Mouse (Mus musculus): ENCODE results near the gene Csf2rb. TPM values are rescaled to one million over a fixed set of nuclear protein-coding genes. Genes with fewer than 3 reads are reported as not detected.
"Not testable (repeated sequence)": the region's sequence is repeated elsewhere in the genome, so short reads cannot be mapped to it uniquely, and the experiment has no call there.

Gene Csf2rb
- 2.1 and 2.4 TPM in 2 replicates for polyA plus RNA-seq (2015; fragmentation: Nextera tagmentation; extraction: Ambion mirVana)

- no peaks in the 10 kb centered on the region for H3K27me3 ChIP-seq (replicated peaks; ENCODE audit: control insufficient read depth, insufficient read depth, low read length)
- no peaks in the 10 kb centered on the region for H3K4me1 ChIP-seq (ENCODE audit: control insufficient read depth, insufficient read depth, low read length)
- no peak within 1 kb of the TSS for H3K27ac ChIP-seq (ENCODE audit: low read length)
- H3K4me2 ChIP-seq (ENCODE audit: low read depth, low read length), result no peak within 1 kb of the TSS
- H3K9ac ChIP-seq (ENCODE audit: low read depth, low read length), result no peak within 1 kb of the TSS
- H3K9me3 ChIP-seq (ENCODE audit: control insufficient read depth, low read length), result no peaks in the 10 kb centered on the region
- ATAC-seq, result no peak
- H3K4me3 ChIP-seq (ENCODE audit: low read length), result no peak within 1 kb of the TSS
- 66% methylated on average over 11 of the region's 11 CpGs for WGBS
- no peaks in the 10 kb centered on the region for H3K36me3 ChIP-seq (ENCODE audit: control insufficient read depth, insufficient read depth, low read length)
These were observed at the start of gene Csf2rb for GRCm38 (mm10) chr15:78325671-78326339. Gene Csf2rb, plus strand, starts transcription at chr15:78325752.

- H3K9me3 ChIP-seq (ENCODE audit: control insufficient read depth, low read length), result no peaks in the 10 kb centered on the region
These were observed 47.2 kb upstream of the Csf2rb start for GRCm38 (mm10) chr15:78278308-78278707.

GRCm38 (mm10) chr15:78287941-78288340, 37.6 kb upstream of the Csf2rb start:
- H3K27me3 ChIP-seq (replicated peaks; ENCODE audit: control insufficient read depth, insufficient read depth, low read length), result no peaks in the 10 kb centered on the region
- H3K9ac ChIP-seq (ENCODE audit: low read depth, low read length), result no peak overlapping the region
- H3K36me3 ChIP-seq (ENCODE audit: control insufficient read depth, insufficient read depth, low read length), result no peaks in the 10 kb centered on the region
- WGBS, result 89% methylated on average over 5 of the region's 5 CpGs
- H3K9me3 ChIP-seq (ENCODE audit: control insufficient read depth, low read length), result no peaks in the 10 kb centered on the region
- H3K4me2 ChIP-seq (ENCODE audit: low read depth, low read length), result no peak overlapping the region
- ATAC-seq, result no peak
- H3K27ac ChIP-seq (ENCODE audit: low read length), result no peak overlapping the region
- H3K4me3 ChIP-seq (ENCODE audit: low read length), result no peak overlapping the region
- no peaks in the 10 kb centered on the region for H3K4me1 ChIP-seq (ENCODE audit: control insufficient read depth, insufficient read depth, low read length)

More at GRCm38 (mm10) chr15:78278308-78278707, 47.2 kb upstream of the Csf2rb start:
- H3K27me3 ChIP-seq (replicated peaks; ENCODE audit: control insufficient read depth, insufficient read depth, low read length), result no peaks in the 10 kb centered on the region
- H3K27ac ChIP-seq (ENCODE audit: low read length), result no peak overlapping the region
- H3K4me3 ChIP-seq (ENCODE audit: low read length), result no peak overlapping the region
- H3K4me1 ChIP-seq (ENCODE audit: control insufficient read depth, insufficient read depth, low read length), result no peaks in the 10 kb centered on the region
- no peak overlapping the region for H3K4me2 ChIP-seq (ENCODE audit: low read depth, low read length)
- H3K9ac ChIP-seq (ENCODE audit: low read depth, low read length), result no peak overlapping the region
- H3K36me3 ChIP-seq (ENCODE audit: control insufficient read depth, insufficient read depth, low read length), result no peaks in the 10 kb centered on the region
- no peak for ATAC-seq
- WGBS, result 82% methylated on average over 2 of the region's 2 CpGs

GRCm38 (mm10) chr15:78289775-78290174, 35.8 kb upstream of the Csf2rb start:
- H3K4me2 ChIP-seq (ENCODE audit: low read depth, low read length); ATAC-seq; H3K4me1 ChIP-seq (ENCODE audit: control insufficient read depth, insufficient read depth, low read length); H3K27ac ChIP-seq (ENCODE audit: low read length); H3K27me3 ChIP-seq (replicated peaks; ENCODE audit: control insufficient read depth, insufficient read depth, low read length); H3K4me3 ChIP-seq (ENCODE audit: low read length); H3K36me3 ChIP-seq (ENCODE audit: control insufficient read depth, insufficient read depth, low read length); H3K9ac ChIP-seq (ENCODE audit: low read depth, low read length); H3K9me3 ChIP-seq (ENCODE audit: control insufficient read depth, low read length): not testable (repeated sequence)
- WGBS, result 58% methylated on average over 4 of the region's 5 CpGs

GRCm38 (mm10) chr15:78293228-78293627, 32.3 kb upstream of the Csf2rb start:
- H3K4me2 ChIP-seq (ENCODE audit: low read depth, low read length); H3K27ac ChIP-seq (ENCODE audit: low read length); H3K36me3 ChIP-seq (ENCODE audit: control insufficient read depth, insufficient read depth, low read length); H3K9me3 ChIP-seq (ENCODE audit: control insufficient read depth, low read length); H3K27me3 ChIP-seq (replicated peaks; ENCODE audit: control insufficient read depth, insufficient read depth, low read length); H3K4me1 ChIP-seq (ENCODE audit: control insufficient read depth, insufficient read depth, low read length); H3K9ac ChIP-seq (ENCODE audit: low read depth, low read length); H3K4me3 ChIP-seq (ENCODE audit: low read length); ATAC-seq: not testable (repeated sequence)
- WGBS, result 7% methylated on average over 2 of the region's 2 CpGs

GRCm38 (mm10) chr15:78293716-78294115, 31.8 kb upstream of the Csf2rb start:
- ATAC-seq, result no peak
- Histone ChIP-seq H3K4me2 (ENCODE audit: low read depth, low read length) (no peak overlapping the region), H3K9me3 (ENCODE audit: control insufficient read depth, low read length) (no peaks in the 10 kb centered on the region), H3K36me3 (ENCODE audit: control insufficient read depth, insufficient read depth, low read length) (no peaks in the 10 kb centered on the region), H3K27me3 (replicated peaks; ENCODE audit: control insufficient read depth, insufficient read depth, low read length) (no peaks in the 10 kb centered on the region), H3K4me3 (ENCODE audit: low read length) (no peak overlapping the region), H3K27ac (ENCODE audit: low read length) (no peak overlapping the region), H3K9ac (ENCODE audit: low read depth, low read length) (no peak overlapping the region), H3K4me1 (ENCODE audit: control insufficient read depth, insufficient read depth, low read length) (no peaks in the 10 kb centered on the region)
- WGBS, result 88% methylated on average over 4 of the region's 4 CpGs

- no peak for ATAC-seq
- H3K36me3 ChIP-seq (ENCODE audit: control insufficient read depth, insufficient read depth, low read length), result no peaks in the 10 kb centered on the region
- no peak overlapping the region for H3K27ac ChIP-seq (ENCODE audit: low read length)
- H3K4me3 ChIP-seq (ENCODE audit: low read length), result no peak overlapping the region
- WGBS, result 72% methylated on average over 1 of the region's 1 CpGs
- H3K27me3 ChIP-seq (replicated peaks; ENCODE audit: control insufficient read depth, insufficient read depth, low read length), result no peaks in the 10 kb centered on the region
- H3K4me1 ChIP-seq (ENCODE audit: control insufficient read depth, insufficient read depth, low read length), result no peaks in the 10 kb centered on the region
- H3K9me3 ChIP-seq (ENCODE audit: control insufficient read depth, low read length), result no peaks in the 10 kb centered on the region
- H3K4me2 ChIP-seq (ENCODE audit: low read depth, low read length), result no peak overlapping the region
- no peak overlapping the region for H3K9ac ChIP-seq (ENCODE audit: low read depth, low read length)
These were observed 27.0 kb upstream of the Csf2rb start for GRCm38 (mm10) chr15:78298558-78298957.

GRCm38 (mm10) chr15:78299641-78300040, 25.9 kb upstream of the Csf2rb start:
- Histone ChIP-seq H3K27me3 (replicated peaks; ENCODE audit: control insufficient read depth, insufficient read depth, low read length) (no peaks in the 10 kb centered on the region), H3K4me2 (ENCODE audit: low read depth, low read length) (no peak overlapping the region), H3K4me3 (ENCODE audit: low read length) (no peak overlapping the region), H3K27ac (ENCODE audit: low read length) (no peak overlapping the region), H3K36me3 (ENCODE audit: control insufficient read depth, insufficient read depth, low read length) (no peaks in the 10 kb centered on the region), H3K9ac (ENCODE audit: low read depth, low read length) (no peak overlapping the region), H3K9me3 (ENCODE audit: control insufficient read depth, low read length) (no peaks in the 10 kb centered on the region), H3K4me1 (ENCODE audit: control insufficient read depth, insufficient read depth, low read length) (no peaks in the 10 kb centered on the region)
- no peak for ATAC-seq
- WGBS, result 66% methylated on average over 3 of the region's 3 CpGs

GRCm38 (mm10) chr15:78300773-78301172, 24.8 kb upstream of the Csf2rb start:
- no peak for ATAC-seq
- Histone ChIP-seq H3K27me3 (replicated peaks; ENCODE audit: control insufficient read depth, insufficient read depth, low read length) (no peaks in the 10 kb centered on the region), H3K9me3 (ENCODE audit: control insufficient read depth, low read length) (no peaks in the 10 kb centered on the region), H3K36me3 (ENCODE audit: control insufficient read depth, insufficient read depth, low read length) (no peaks in the 10 kb centered on the region), H3K9ac (ENCODE audit: low read depth, low read length) (no peak overlapping the region), H3K4me1 (ENCODE audit: control insufficient read depth, insufficient read depth, low read length) (no peaks in the 10 kb centered on the region), H3K4me3 (ENCODE audit: low read length) (no peak overlapping the region), H3K4me2 (ENCODE audit: low read depth, low read length) (no peak overlapping the region), H3K27ac (ENCODE audit: low read length) (no peak overlapping the region)

- Histone ChIP-seq H3K9ac (ENCODE audit: low read depth, low read length) (no peak overlapping the region), H3K4me1 (ENCODE audit: control insufficient read depth, insufficient read depth, low read length) (no peaks in the 10 kb centered on the region), H3K27ac (ENCODE audit: low read length) (no peak overlapping the region), H3K4me2 (ENCODE audit: low read depth, low read length) (no peak overlapping the region), H3K4me3 (ENCODE audit: low read length) (no peak overlapping the region), H3K27me3 (replicated peaks; ENCODE audit: control insufficient read depth, insufficient read depth, low read length) (no peaks in the 10 kb centered on the region), H3K9me3 (ENCODE audit: control insufficient read depth, low read length) (no peaks in the 10 kb centered on the region), H3K36me3 (ENCODE audit: control insufficient read depth, insufficient read depth, low read length) (no peaks in the 10 kb centered on the region)
- WGBS, result 96% methylated on average over 4 of the region's 4 CpGs
- ATAC-seq, result no peak
These were observed 22.8 kb upstream of the Csf2rb start for GRCm38 (mm10) chr15:78302718-78303117.

All from intestine, embryonic 16.5 days (tissue).